Mouse (Mus musculus): Measurements from ENCODE around the gene Map2k6. TPM values are rescaled to one million over a fixed set of nuclear protein-coding genes. Genes with fewer than 3 reads are reported as not detected.
"Not testable (repeated sequence)": the region's sequence is repeated elsewhere in the genome, so short reads cannot be mapped to it uniquely, and the experiment has no call there.

The Map2k6 gene
- 10 to 100 TPM; 38.0 to 50.1 TPM for total RNA-seq (2021)
- long read RNA-seq, experiment 1, transcript Map2k6-201 (12 exons, 2,068 nt), result major isoform, 15 of 35 reads
- long read RNA-seq, experiment 1, partial matches to known transcripts, result 1 of 35 reads
- long read RNA-seq, experiment 1, other reads (novel, unspliced or antisense), result 19 of 35 reads
- long read RNA-seq, experiment 2, transcript Map2k6-201 (12 exons, 2,068 nt), result major isoform, 14 of 27 reads
- long read RNA-seq, experiment 2, partial matches to known transcripts, result 4 of 27 reads
- long read RNA-seq, experiment 2, other reads (novel, unspliced or antisense), result 9 of 27 reads

DNA sequence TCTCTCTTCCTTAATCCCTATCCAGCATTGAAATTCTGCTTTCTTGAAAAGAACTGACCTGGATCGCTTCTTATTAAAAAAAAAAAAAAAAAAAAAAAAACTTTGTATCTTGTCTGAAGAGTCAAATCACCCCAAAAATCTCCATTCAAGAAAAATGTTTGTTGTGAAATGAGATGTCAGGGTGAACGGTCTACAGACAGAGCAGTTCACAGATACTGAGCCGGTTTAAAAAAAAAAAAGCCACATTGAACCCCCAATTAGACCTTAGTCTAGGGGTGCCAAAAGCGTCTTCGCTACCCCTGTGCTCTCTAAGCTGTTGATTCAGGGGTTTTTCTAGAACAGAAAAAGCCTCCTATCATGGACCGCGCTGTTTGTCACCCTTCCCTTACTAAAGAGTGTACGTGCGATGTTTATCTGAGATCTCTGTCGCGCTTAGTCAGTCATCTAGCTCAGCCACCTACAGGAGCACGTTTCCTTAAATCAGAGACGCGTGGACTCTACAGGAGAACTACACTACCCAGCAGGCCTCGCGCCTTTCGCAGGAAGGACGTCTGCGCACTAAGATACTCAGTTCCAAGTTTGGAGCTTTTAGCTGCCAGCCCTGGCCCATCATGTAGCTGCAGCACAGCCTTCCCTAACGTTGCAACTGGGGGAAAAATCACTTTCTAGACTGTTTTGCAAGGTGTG lies at the start of gene Map2k6:
TSS of gene Map2k6 (plus strand) at position 570 of the 687 bp plus-strand sequence.
- DNase-seq, result peak; percentile 90
- intact Hi-C loops (cut with DNase I), result loop anchor here (5.0 kb wide), 1 partner anchor 49 kb away; no protein-coding TSS in a partner anchor
- TF ChIP-seq CTCF (IDR thresholded peaks at IDR 0.05), result no peak; the same call in 1 of the 2 replicates
- peak within 1 kb of the TSS; percentile 80 for H3K27ac ChIP-seq
- peak within 1 kb of the TSS; percentile 84 for H3K4me3 ChIP-seq

DNA sequence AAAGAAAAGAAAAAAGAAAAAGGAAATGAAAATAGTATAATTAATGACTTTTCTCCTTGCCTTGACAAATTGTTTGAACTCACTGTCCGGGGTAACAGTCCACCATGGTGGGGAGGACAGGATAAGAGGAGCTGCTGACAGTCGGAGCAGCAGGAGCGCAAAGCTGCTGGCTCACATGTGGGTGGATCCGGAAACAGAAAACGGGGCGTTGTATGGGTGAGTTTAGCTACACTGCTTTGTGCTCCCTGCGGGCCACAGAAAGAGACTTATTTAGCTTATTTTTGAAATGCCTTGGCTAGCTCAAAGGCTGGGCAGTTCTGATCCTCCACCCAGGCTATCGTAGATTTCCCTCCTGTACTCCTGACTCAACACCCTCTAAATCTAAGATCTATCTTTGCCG lies 44.7 kb upstream of the Map2k6 start:
- no peak overlapping the region for H3K27ac ChIP-seq
- no peak for DNase-seq
- intact Hi-C loops (cut with DNase I), result no loop called here
- TF ChIP-seq CTCF (IDR thresholded peaks at IDR 0.05), result no peak
- no peak overlapping the region for H3K4me3 ChIP-seq

GRCm38 (mm10) chr11:110355131-110355530 lies 43.8 kb upstream of the Map2k6 start:
- H3K27ac ChIP-seq; H3K4me3 ChIP-seq; DNase-seq; intact Hi-C loops (cut with DNase I): not testable (repeated sequence)

- H3K4me3 ChIP-seq, result peak overlapping the region; percentile 50
- H3K27ac ChIP-seq, result no peak overlapping the region
- intact Hi-C loops (cut with DNase I), result no loop called here
- DNase-seq, result peak; percentile 28
- TF ChIP-seq CTCF (IDR thresholded peaks at IDR 0.05), result peak; percentile 82
Observed at GRCm38 (mm10) chr11:110357756-110358551, 41.0 kb upstream of the Map2k6 start.

- peak; percentile 85 for TF ChIP-seq CTCF (IDR thresholded peaks at IDR 0.05)
- intact Hi-C loops (cut with DNase I), result loop anchor here (5.0 to 10.0 kb wide), 2 partner anchors 700 to 1097 kb away; partner anchors contain the start of gene Kcnj2
- DNase-seq, result peak; percentile 61
- no peak overlapping the region for H3K27ac ChIP-seq
- no peak overlapping the region for H3K4me3 ChIP-seq
Observed at GRCm38 (mm10) chr11:110365016-110365415, 33.9 kb upstream of the Map2k6 start.

DNA sequence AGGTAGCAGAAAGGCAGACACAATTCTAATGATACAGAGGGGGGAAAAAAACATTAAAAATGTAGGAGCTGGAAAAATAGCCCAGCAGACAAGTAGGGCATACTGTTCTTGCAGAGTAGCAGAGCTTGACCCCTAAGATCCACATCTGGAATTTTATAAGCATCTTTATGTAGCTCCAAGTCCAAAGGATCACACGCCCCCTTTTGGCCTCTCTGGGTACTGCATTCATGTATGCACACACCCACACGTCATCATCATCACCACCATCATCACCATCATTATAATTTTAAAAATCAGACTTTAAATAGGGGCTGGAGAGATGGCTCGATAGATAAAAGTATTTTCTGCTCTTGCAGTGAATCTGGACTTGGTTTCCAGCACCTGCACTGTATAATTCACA lies 32.0 kb upstream of the Map2k6 start:
- no peak overlapping the region for H3K4me3 ChIP-seq
- no peak overlapping the region for H3K27ac ChIP-seq
- peak; percentile 43 for TF ChIP-seq CTCF (IDR thresholded peaks at IDR 0.05)
- intact Hi-C loops (cut with DNase I), result loop anchor here (2.0 to 10.0 kb wide), 3 partner anchors 130 to 1095 kb away; partner anchors contain the start of gene Kcnj2
- no peak for DNase-seq

GRCm38 (mm10) chr11:110367638-110368037 lies 31.3 kb upstream of the Map2k6 start:
- no peak overlapping the region for H3K4me3 ChIP-seq
- no peak overlapping the region for H3K27ac ChIP-seq
- TF ChIP-seq CTCF (IDR thresholded peaks at IDR 0.05), result no peak
- intact Hi-C loops (cut with DNase I), result loop anchor here (2.0 to 10.0 kb wide), 3 partner anchors 129 to 1095 kb away; partner anchors contain the start of gene Kcnj2
- no peak for DNase-seq

DNA sequence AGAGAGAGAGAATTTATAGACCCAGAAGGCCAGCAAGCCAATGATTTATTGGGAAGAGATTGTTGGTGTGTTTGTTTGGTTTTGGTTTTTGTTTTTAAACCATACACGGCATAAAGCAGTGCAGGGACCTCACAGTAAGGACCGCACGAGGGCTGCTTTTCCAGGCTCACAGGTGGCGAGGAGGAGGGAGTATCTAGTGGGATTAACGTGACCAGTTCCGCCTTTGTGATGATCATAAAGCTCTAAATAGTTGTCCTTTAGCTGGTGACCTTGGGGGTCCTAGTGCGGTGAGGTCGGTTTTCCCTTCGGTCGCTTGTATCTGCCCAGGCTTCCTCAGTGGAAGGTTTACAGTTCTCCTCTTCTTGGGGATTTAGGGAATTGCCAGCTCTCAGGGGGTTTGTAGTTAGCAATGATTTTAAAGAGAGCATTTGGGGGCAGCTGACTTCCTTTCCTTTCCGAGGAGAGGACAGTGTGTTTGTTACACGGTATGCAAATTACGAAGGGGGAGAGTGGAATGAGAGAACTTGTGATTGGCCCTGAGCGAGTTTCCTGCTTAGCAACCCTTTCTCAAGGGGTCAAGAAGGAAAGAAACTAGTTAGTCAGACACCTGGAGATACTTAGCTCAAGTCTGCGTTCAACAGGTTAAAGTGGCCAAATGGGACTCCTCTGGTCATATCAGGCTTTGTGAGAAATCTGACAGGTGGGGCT lies 29.5 kb upstream of the Map2k6 start:
- no peak for DNase-seq
- peak overlapping the region; percentile 48; the same call in 1 of the 2 replicates for H3K27ac ChIP-seq
- intact Hi-C loops (cut with DNase I), result loop anchor here (5.0 to 10.0 kb wide), 2 partner anchors 695 to 1093 kb away; partner anchors contain the start of gene Kcnj2
- TF ChIP-seq CTCF (IDR thresholded peaks at IDR 0.05), result no peak
- H3K4me3 ChIP-seq, result peak overlapping the region; percentile 27; the same call in 1 of the 2 replicates

DNA sequence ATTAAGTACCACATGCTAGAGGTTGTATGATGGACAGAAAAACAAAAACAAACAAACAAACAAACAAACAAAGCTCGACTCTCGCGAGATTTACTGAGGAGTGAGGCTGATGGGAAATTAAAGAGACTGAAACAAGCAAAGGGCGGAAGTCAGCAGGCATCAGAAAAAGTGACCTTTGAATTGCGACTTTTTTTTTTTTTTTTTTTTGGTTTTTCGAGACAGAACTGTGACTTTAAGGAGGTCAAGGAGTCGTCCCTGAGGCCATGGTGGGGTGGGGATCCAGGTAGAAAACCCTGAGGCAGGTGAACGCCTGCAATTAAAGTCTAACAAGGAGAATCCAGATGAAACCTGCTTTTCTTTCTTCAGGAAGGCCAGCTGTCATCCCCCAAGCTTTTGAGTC lies 27.1 kb upstream of the Map2k6 start:
- no peak for DNase-seq
- Histone ChIP-seq H3K27ac (no peak overlapping the region), H3K4me3 (no peak overlapping the region)
- intact Hi-C loops (cut with DNase I), result no loop called here
- TF ChIP-seq CTCF (IDR thresholded peaks at IDR 0.05), result no peak

GRCm38 (mm10) chr11:110372266-110372954 lies 26.5 kb upstream of the Map2k6 start:
- intact Hi-C loops (cut with DNase I), result no loop called here

DNA sequence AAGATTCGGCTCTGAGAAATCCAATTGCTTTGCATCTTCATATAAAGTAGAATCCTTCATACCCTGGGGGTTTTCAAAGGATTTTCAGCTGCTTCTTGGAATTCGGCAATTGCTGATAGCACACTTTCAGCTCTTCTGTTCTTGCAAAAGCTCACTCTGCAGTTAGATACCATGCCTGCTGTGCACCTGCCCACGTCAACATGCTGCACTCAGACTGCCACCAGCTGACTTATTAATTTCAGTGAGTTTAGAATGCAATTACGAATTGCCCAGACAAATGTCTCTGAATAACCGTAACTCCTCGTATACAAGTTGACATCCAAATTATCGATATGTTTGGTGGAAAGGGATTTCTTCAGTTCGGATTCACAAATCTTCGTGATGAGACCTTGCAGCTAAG lies 24.9 kb upstream of the Map2k6 start:
- intact Hi-C loops (cut with DNase I), result no loop called here
- no peak for DNase-seq
- TF ChIP-seq CTCF (IDR thresholded peaks at IDR 0.05), result no peak
- Histone ChIP-seq H3K27ac (no peak overlapping the region), H3K4me3 (no peak overlapping the region)

More at GRCm38 (mm10) chr11:110372266-110372954, 26.5 kb upstream of the Map2k6 start:
- DNase-seq, result no peak
- no peak for TF ChIP-seq CTCF (IDR thresholded peaks at IDR 0.05)
- H3K4me3 ChIP-seq, result no peak overlapping the region
- no peak overlapping the region for H3K27ac ChIP-seq
